Mouse (Mus musculus): Measurements from ENCODE around the gene Gm37240.
A peak's percentile ranks its signal among the peaks of the same experiment; 100 is the strongest.

The Gm37240 gene

DNA sequence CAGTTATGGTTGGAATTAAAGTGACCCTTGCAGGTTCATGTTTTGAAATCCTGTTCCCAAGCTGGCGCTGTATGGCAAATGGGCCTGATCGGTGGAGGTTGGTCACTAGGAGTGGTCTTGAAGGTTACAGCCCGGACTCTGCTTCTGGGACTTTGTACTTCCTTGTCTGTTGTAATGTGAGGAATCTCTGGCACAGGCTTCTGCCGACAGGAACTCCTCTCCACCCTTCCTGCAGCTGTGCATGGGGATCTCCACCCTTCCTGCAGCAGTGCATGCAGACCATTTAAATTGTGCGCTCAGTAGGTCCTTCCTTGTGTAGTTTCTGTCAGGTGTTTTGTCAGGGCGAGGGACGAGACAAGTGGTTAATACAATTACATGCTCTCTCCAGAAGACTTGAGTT lies 1034.4 kb downstream of the Gm37240 start:
- peak; percentile 58 to 82 for DNase-seq

GRCm38 (mm10) chr3:84851801-84852200 lies 1035.5 kb downstream of the Gm37240 start:
- DNase-seq, result no peak

- no peak for DNase-seq
Measured at GRCm38 (mm10) chr3:84850418-84850817, 1036.9 kb downstream of the Gm37240 start.

DNA sequence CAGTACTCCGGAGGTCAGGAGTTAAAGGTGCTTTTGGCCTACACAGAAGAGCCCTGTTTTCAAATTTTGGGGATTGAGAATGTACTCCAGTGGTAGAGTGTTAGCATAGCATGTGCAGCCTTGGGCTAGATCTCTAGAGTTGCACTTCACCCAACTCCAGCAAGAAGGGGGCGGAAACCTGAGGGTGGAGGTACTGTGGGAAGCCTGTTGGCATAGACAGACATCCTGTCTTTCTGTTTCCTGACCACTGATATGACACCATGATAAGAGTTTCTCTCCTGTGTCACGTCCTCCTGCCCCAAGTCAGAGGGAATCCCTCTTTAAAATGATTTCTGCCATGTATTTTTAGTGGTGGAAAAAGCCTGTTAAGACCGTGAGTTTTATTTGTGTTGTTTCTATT lies 1038.5 kb downstream of the Gm37240 start:
- peak; percentile 40 to 61 for DNase-seq

- DNase-seq, result peak; percentile 33 to 79
Measured at GRCm38 (mm10) chr3:84843594-84843993, 1043.7 kb downstream of the Gm37240 start.

- no peak for DNase-seq
Measured at GRCm38 (mm10) chr3:84842793-84843192, 1044.5 kb downstream of the Gm37240 start.

- no peak for DNase-seq
Measured at GRCm38 (mm10) chr3:84841271-84841670, 1046.0 kb downstream of the Gm37240 start.

DNA sequence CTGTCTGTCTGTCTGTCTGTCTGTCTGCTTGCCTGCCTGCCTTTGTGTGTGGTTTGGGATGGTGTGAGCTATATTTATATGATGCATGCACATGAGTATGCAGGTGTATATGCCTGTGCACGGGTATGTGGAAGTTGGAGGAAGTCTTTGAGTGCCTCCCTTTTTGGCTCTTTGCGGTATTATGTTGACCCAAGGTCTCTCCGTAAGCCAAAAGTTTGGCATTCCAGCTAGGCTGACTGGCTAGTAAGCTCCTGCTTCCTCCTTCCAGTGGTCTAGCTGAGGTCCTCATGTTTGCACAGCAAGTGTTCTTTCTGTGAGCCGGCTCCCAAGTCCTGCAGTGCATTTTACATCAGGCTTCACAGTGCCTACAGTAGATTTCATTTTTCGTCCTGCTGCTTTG lies 1047.8 kb downstream of the Gm37240 start:
- no peak for DNase-seq

GRCm38 (mm10) chr3:84837984-84838383 lies 1049.3 kb downstream of the Gm37240 start:
- no peak for DNase-seq

DNA sequence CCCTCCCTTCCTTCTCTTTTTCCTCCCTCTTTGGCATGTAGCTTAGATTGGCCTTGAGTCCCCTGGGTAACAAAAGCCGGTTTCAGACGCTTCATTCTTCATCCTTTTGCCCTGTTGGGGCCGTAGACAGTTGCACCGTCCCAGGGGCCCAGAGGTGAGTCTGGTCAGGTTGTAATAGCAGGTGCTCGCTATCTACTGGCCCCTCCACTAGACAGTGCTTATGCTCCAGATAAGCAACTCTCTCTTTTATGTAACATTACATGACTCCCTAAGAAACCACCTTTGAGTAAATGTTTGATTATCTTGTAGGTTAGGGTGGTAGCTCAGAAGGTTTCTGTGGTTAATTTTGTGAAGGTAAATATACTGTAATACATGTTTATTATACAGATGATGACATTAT lies 1051.3 kb downstream of the Gm37240 start:
- DNase-seq, result no peak

DNA sequence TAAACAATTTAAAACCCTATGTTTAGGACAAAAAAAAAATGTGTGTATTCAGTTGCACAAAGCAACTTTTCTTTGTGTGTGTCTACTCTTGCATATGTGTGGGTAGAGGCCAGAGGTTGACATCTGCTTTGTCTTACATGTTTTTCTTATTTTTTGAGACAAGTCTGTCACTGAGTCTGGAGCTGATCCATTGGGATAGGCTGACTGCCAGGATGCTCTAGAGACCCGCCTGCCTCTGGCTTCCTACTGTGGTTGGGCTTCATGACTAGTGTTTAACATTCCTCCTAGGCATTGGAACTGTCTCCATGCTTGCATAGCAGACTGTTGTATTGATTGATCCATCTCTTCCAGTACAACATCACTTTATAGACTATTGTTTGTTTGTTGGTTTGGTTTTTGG lies 1058.0 kb downstream of the Gm37240 start:
- no peak for DNase-seq

- DNase-seq, result no peak
Measured at GRCm38 (mm10) chr3:84827617-84828016, 1059.7 kb downstream of the Gm37240 start.

- DNase-seq, result no peak
Measured at GRCm38 (mm10) chr3:84826938-84827337, 1060.4 kb downstream of the Gm37240 start.

DNA sequence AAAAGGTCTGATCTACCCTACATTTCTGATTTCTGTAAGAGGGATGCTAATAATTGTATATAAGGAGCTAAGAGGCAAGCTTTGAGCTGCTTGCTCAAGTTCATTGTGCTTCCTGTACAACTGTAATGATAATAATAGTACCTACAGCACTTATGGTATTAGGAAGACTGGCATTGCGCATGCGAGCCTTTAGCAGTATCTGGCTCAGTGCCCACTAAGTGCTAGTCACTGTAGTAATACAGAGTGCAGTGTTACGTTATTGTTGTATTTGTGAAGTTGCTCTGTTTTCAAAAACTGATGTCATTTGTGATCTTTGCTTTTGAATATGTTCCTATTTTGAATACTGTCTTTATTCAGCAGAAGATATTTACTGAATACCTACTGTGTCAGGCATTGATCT lies 1060.9 kb downstream of the Gm37240 start:
- DNase-seq, result no peak

DNA sequence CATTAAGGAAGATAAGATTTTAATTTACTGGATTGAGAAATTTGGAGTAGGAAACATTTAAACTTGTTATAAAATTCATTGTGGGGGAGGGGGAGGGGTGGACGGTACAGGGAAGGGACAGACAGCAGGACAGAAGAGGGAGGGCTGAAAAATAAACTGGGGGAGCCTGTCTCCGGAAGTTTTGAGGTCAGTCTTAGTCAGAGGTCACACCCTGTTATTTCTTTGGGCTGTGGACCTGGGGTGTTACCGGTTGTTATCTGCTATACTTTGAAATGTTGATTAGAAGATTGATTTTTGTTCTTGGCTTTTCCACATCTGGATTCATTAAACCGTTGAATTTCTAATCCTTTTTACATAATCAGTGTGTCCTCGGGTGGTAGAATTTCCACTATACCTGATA lies 1061.3 kb downstream of the Gm37240 start:
- DNase-seq, result no peak

DNA sequence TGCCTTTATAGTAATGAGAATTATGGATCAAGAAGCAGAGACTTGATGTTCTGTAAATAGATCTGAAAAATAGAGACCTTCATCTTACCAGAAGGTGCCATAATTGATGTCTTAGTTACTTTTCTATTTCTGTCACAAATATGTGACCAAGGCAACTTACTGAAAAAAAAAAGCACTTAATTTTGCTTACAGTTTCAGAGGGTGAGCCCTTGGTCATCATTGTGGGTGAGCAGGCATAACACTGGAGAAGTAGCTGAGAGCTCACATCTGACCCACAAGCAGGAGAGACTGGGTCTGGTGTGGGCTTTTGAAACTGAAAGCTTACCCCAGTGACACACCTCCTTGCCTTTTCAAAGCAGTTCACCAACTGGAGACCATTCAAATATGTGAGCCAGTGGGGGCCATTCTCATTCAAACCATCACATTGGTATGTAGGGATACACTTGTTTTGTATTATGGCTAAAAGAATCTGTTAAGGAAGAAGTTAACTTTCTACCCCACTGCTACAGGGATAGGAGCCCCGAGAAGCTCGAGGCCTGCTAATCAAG lies 1066.6 kb downstream of the Gm37240 start:
- no peak for DNase-seq

DNA sequence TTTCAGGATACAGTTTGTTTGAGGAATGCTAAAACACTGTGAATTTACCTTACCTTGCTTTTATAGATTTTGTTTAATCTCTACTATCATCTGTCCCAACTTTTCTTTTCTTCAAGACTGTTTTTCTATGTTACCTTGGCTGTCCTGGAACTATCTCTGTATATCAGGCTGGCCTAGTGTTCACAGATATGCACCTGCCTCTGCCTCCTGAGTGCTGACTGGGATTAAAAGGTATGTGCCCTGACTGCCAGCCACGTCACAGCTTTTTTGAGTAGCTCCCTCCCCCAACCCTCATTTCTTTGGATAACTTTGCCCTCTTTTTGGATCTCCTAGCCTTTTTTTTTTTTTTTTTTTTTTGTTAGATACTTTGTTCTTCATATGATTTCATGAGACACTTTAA lies 1070.4 kb downstream of the Gm37240 start:
- no peak for DNase-seq

DNA sequence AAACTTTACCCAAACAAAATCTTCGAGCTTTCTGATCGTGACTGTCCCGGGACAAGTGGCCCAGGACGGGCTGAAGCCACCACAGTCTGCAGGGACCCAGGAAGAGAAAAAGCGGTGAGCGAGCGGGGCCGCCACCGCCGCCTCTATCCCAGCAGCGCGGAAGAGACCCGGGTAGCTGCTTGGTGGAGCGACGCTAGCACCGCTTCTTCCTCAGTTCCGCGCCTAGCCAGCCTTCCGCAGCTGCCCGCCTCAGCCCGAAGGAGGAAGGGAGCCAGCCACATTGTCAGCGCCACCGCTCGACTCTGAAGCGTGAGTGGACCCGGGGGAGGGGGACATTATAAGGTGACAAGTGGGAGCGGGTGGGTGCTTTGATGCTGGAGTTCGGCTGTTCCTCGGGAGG lies 1071.9 kb downstream of the Gm37240 start:
- peak; percentile 24 to 61 for DNase-seq

GRCm38 (mm10) chr3:84814762-84815381 lies 1072.4 kb downstream of the Gm37240 start, which contains the start of gene Fbxw7:
Gene Fbxw7, plus strand, starts transcription at chr3:84815268.
- peak; percentile 11 to 44 for DNase-seq

DNA sequence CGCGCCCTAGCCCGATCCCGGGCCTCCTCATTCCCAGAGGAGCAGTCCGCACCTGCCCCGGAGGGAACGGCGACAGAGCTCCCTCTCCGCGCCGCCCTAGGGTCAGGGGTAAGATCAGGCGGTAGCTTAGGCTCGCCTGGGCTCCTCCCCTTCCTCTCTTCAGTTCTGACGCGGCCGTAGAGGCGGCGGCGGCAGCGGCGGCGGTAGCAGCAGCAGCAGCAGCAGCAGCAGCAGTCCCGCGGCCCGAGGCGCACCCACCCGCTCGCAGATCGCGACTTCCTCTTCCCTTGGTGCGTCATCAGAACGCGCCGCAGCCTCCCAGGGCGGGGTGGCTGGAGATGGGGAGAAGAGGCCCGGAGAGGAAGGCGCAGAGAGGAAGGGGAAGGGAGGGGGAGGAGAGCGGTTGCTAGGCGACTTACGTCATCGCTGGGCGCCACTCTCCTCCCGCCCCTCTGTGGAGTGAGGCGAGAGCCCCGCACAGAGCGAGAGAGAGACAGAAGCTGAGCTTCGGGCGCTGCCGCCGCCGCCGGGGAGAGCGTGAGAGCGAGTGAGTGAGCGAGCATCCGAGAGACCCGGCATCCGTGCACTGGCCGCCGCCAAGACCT lies 1073.1 kb downstream of the Gm37240 start:
- DNase-seq, result peak; percentile 99 to 100

- no peak for DNase-seq
Measured at GRCm38 (mm10) chr3:84813436-84814156, 1073.7 kb downstream of the Gm37240 start.

DNA sequence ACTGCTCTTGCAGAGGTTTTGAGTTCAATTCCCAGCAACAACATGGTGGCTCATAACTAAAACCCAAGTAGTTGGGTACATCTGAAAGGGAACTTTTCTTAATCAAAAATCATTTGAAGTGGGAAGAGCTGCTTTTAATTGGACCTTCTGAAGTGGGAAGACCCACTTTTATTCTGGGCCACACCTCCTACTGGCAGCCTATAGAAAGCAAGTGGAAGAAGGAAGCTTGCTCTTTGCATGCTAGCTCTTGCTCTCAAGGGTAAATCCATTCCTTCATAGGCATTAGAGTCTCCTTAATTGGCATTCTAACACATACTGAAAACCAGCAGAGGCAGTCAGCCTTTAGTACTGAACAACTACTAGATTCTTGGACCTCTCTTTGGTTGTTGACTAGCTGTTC lies 1076.5 kb downstream of the Gm37240 start:
- DNase-seq, result no peak

DNA sequence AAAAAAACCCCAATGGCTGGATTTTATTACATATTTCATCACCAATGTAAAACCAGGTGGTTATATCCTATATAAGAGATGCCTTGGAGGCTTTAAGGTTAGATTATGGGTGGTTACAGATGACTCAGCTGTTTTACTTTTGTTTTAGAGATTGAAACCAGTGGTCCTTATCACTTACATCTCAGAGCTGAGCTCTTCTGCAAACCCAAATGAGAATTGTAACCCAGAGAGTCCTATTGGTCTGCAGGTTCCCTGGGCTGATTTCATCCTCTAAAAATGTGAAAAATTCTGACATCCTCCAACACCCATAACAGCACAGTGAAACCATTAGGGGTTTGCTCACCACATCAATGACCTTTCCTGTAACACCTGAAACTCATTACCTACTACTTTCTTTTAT lies 1078.4 kb downstream of the Gm37240 start:
- no peak for DNase-seq

- DNase-seq, result no peak
Measured at GRCm38 (mm10) chr3:84807826-84808225, 1079.5 kb downstream of the Gm37240 start.
